Mouse (Mus musculus) cerebellum, adult 18-20 months (tissue): ENCODE measurements at regions not wholly inside any gene's neighbourhood (a gene's known extent, or its start where the extent isn't known, plus 50 kb on each side); places are given as distances from the start of the nearest gene placed in this dataset.
A peak's percentile ranks its signal among the peaks of the same experiment; 100 is the strongest.

ENCODE experiments used
- DNase-seq, 2 experiments: peaks; one replicate each; pipeline ENCODE4 v3.0.0; 2021

DNA sequence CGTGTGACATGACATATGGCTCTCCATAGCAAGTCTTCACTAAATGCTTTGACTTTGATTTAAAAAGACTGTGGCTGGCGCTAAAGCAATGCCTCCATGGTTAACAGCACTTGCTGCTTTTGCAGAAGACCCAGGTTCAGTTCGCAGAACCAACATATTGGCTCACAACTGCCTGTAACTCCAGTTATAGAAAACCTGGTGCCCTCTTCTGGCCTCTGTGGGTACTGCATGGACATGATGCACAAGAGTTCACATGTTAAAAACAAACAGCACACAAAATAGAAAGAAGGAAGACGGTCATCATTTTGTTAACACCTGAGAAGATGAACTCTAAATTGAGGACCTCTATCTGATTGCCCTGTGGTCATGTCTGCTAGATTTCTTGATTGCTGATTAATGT, 423.8 kb downstream of the Rwdd3 start:
- peak; percentile 19 to 38 for DNase-seq

GRCm38 (mm10) chr3:120733332-120733731, 438.2 kb downstream of the Rwdd3 start:
- DNase-seq: no peak

GRCm38 (mm10) chr3:120732391-120732790, 439.1 kb downstream of the Rwdd3 start:
- peak; percentile 64 to 77 for DNase-seq

GRCm38 (mm10) chr3:120731287-120731686, 440.2 kb downstream of the Rwdd3 start:
- peak; percentile 68 to 75 for DNase-seq

DNA sequence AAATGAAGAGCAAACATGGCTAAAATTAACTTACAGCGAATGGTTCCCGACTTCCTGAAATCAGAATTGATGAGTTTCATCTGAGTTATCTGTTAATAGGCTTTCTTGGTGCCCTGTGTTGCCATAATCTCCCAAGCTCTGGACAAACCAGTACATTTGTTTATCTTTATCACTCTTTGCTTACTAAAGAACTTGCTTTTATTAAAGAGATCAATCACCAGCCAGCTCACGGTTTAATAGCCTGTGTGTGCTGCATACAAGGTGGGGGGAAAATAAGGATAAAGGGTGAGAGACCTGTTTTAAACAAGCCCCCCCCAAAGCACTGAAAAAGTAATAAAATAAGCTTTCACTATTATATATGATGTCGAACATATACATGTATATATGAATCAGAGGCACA, 441.3 kb downstream of the Rwdd3 start:
- DNase-seq: no peak

DNA sequence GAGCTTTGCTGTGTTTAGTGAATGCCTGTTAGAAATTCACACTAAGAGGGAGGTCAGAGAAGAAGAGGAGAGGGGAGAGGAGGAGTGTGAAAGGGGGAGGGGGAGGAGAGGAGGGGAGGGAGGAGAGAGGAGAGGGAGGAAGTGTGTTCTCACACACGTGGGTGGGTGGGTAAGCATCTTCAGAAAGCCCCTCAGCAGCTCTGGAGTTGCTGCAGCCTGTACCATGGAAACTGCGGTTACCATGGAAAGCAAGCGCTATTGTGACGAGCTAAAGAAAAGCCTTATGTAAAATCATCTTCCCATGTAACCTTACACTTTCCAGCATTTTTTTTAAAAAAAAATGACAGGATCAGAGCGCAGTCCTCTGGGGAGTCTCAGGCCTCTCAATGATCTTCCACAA, 441.8 kb downstream of the Rwdd3 start:
- DNase-seq: no peak

DNA sequence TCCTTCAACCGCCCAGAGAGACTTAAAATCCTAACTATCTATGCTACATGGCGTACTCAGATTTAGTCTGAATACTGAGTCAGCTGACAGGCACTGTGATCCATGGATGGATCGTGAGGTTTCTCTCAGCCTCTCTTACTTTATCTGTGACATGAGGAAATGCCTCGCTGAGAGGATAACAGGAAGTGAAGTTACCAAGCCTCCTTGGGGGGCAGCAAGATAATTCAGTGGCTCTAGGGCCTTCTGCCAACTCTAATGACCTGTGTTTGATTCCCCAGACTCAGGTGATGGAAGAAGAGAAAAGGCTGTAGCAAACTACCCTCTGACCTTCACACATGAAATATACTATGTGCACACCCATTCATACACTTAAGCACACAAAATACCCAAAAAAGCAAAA, 486.3 kb downstream of the Rwdd3 start:
- DNase-seq: no peak

- DNase-seq: no peak
Measured at GRCm38 (mm10) chr3:120675906-120676305, 495.6 kb downstream of the Rwdd3 start.

GRCm38 (mm10) chr3:120668654-120669053, 502.8 kb downstream of the Rwdd3 start:
- DNase-seq: no peak

- DNase-seq: no peak
Measured at GRCm38 (mm10) chr3:120662521-120662920, 509.0 kb downstream of the Rwdd3 start.

DNA sequence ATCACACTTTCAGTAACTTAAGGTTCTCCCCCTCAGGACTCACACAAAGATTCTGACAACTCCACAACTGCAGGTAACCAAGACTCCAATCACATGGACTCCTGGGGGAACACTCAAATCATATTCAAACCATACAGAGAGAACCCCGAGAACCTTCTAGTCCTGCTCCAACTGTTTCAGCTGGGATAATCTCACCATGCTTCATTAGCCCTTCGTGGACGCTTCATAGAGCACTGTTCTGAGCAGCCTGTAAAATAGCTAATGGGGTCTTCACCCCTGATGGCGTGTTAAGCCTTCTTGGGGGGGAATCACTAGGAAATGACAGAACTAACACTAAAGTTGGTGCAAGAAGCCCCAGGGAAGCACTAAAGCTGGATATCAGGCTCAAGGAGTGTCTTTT, 510.7 kb downstream of the Rwdd3 start:
- DNase-seq: no peak

- no peak for DNase-seq
Measured at GRCm38 (mm10) chr3:120649047-120649868, 522.2 kb downstream of the Rwdd3 start.

GRCm38 (mm10) chr3:120648391-120648790, 523.1 kb downstream of the Rwdd3 start:
- DNase-seq: no peak

DNA sequence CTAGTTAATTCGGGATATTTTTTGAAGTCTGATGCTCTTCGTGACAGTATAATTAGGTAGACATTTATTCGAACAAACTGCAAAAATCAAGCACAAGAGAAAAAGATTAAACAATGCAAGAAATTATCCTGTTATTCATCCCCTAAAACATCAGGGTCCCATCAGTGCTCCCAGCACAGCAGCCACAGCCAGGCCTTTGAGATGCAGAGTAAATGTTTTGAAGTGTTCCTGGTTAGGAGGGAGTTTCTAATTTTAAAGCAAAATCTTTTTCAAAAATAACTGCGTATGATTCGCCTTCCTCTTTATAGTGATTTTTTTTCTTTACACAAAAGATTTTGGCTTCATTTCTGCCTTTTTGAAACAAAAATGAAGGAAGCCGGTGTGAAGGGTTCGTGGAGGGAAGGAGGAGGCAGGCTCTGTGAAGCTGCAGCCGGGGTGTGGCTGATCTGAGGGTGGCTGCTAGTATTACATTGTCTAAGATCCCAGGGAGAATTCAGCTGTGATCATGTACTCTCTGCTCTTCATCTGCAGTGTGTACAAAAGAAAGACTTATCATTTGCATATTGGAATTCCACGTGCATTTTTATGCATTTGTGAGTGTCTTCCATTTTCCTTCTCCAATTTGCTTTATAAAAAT, 534.7 kb downstream of the Rwdd3 start:
- no peak for DNase-seq

GRCm38 (mm10) chr3:120618358-120618757, 553.1 kb downstream of the Rwdd3 start:
- no peak for DNase-seq

DNA sequence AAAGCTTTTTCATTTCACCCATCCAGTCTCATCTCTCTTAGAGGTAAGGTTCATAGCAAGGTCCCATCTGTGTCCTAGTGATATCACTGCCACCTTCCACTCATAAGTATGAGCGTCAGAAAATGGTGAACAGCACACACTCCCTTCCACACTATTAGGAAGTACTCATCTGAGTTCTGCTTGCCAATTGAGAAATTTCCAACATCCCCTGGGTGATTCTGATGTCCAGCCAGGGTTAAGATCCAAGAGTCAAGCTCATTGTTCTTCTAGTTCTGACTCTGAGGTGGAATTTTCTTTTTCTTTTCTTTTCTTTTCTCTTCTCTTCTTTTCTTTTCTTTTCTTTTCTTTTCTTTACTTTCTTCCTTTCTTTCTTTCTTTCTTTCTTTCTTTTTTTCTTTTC, 577.3 kb downstream of the Rwdd3 start:
- no peak for DNase-seq

- DNase-seq: no peak
Measured at GRCm38 (mm10) chr3:120591183-120591582, 580.3 kb downstream of the Rwdd3 start.

DNA sequence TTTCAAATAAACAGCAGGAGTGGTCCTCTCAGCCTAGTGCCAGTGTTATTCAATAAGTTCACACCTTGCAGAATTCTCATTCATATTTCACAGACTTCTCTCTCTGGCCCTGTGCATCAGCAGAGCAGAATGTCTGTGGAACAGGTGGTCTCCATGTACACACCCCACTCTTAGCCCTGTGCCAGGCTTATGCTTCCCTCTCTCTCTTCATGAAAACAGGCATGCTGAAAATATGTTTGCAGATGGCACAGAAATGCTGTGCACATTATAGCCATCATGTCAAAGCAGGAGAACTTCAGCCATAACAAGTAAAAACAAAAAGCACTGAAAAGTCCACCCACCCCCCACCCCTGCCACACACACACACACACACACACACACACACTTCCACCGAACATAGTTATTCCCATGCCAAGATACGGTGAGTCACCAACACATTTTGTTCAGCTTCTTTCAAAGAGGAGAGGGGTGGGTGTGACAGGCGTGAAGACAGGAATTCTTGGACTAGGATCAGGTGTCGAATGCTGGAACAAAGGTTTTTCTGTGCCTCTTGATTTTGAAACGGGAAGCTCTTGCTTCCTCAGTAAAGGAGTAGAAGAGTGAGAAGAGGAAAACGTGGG, 600.6 kb downstream of the Rwdd3 start:
- DNase-seq: no peak

DNA sequence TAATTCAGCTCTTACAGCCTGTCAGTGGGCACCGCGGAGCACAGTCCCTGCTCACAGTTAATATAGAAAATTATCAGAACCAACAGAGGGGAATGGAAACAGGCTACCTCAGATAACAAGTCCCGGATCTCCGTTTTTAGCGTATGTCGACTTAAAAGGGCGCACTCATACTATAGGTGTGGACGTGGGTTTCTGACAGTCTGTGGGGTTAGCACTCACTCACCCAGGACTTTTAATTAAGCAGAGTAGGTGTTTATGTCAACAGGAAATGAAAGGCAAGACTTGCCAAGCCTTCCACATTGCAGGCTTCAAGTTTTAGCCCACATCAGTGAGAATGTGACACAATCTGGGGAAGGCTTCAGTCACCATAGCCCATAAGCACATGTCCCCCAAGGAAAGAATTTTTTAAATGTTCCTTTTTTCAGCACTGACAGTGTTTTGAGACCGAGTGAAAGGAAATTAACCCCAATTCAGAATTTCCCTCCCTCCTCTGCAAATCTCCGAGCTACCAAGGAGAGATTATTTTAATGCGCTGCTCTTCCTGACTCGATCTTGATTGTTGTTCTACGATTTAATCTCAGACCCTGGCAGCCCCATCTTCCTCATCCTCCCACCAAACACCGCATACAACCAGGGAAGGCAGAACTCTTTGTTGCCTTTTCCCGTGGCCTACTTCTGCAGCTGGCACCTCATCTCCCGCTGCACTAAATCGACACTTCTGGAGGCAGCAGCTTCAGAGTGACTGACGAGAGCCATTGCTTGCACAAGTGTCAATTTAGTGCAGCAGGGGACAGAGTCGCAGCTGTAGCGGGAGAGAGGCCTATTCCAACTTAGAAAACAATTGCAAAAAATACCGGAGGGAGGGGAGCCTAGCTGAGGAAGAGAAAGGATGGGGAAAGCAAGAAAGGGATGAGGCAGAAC, 629.7 kb downstream of the Rwdd3 start:
- no peak for DNase-seq

DNA sequence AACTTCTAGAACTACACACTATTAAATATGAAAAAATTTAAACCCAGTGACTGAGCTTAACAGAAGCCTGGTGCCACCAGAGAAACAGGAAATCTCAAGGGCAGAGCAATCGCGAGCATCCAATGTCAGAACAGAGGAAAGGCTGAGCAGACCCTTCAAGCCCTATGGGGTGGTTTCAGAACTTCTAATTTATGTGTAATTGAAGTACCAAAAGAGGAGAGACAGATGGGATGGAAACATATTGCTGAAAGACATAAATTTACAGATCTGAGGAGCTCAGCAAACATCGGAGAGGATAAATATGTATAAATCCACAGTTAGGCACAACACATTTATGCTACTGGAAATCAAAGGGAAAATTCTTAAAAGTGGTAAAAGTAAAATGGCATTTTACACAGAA, 637.6 kb downstream of the Rwdd3 start:
- no peak for DNase-seq

DNA sequence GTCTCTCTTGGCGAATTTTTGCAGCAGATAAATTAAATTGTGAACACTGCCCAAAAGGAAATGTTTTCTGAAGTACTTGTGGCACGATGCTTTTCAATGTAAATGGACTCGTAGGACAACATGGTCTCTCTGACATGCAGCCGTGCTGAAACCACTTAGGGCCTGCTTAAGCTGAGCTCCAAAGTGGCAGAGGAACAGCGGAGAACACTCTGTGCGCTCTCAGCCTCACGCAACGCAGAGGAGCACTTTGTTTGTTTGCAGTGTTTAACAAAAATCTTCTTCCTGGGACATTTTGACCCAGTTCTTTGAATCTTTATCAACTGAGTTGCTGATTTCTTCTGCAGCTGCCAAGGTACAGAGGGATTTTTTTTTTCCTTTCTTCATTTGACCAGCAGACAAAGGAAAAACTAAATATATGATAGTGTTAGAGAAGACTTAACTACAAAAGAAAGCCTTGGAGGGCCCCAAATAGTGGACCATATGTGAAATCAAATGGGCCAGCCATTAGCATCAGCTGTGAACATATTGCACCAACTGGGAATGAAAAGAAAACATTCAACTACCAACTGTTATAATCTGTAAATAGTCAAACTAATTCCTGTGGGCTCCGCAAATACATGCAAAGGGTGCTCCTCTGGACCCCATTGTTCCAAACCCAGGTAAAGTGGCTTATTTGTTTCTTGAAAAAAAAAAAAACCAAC, 639.5 kb downstream of the Rwdd3 start:
- DNase-seq: no peak

DNA sequence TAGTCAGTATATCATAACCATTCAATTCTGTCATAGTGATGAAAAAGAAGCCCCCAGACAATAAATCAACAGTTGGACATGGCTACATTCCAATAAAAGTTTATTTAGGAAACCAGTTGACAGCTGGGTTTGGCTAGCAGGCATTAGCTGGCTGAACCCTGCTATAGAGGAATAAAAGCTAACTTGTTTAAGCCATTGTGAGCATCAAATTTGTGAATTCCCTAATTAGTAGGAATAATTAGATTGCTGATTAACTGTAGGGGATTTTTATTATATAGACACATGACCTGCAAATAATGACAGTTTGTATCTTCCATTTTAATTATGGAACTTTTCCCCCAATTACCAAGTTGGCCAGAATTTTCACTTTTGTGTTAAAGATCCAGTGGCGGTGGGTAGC, 659.8 kb downstream of the Rwdd3 start:
- DNase-seq: no peak
